Mouse (Mus musculus) lung, adult 2 months (tissue): Measurements from ENCODE around the gene Gdpd5.

Experiments used
- CTCF ChIP-seq: fragments of 200-500 bp; IDR thresholded peaks from 2 replicates; pipeline ENCODE4 v1.5.1; 2011; ENCODE audit warnings: mild to moderate bottlenecking, low read length, control low read depth; ENCODE audit not compliant: insufficient read depth
- POLR2A ChIP-seq: fragments of 200-500 bp; IDR thresholded peaks from 2 replicates; pipeline ENCODE4 v1.6.1; 2011; ENCODE audit warnings: low read depth, mild to moderate bottlenecking, control low read depth, low read length, borderline replicate concordance; ENCODE audit errors: extremely low read depth

DNA sequence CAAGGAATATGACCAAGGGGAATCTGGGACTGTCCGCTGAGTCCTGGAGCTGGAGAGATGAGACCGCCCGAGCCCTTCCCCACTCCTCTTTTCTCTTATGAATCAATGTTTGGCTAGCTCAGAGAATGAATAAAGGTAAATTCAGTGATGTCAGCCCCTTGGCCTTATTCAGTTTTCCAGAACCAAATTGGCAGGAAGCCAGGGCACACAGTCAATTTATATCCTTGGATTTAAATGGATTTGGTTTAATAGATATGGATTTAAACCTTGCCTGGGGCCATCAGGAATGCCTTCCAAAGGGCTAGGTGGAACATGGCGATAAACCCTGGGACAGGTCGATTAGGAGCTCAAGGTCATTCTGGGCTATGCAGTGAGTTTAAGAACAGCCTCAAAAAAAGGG lies 108.5 kb downstream of the Gdpd5 start:
- no peak for TF ChIP-seq POLR2A
- TF ChIP-seq CTCF = no peak
